Mouse (Mus musculus) hindbrain, embryonic 11.5 days (tissue): Measurements from ENCODE around the gene Abcb7. TPM values are rescaled to one million over a fixed set of nuclear protein-coding genes. Genes with fewer than 3 reads are reported as not detected.

Experiments
- polyA plus RNA-seq: library from polyadenylated mRNA; unstranded; fragments of >200 nt; fragmentation: Nextera tagmentation; extraction: Ambion mirVana; gene quantifications from 2 replicates; pipeline ENCODE4 v1.2.1, GENCODE M21; 2014

The Abcb7 gene
- polyA plus RNA-seq, 1 experiment from 2014 or later, result 14.5 TPM

Other genes with a start within 250 kb of the Abcb7 start
- gene Nexmif, start 212.7 kb downstream of the Abcb7 start, polyA plus RNA-seq, result 1.5 and 2.0 TPM in 2 replicates
- gene Uprt, start 69.0 kb upstream of the Abcb7 start, polyA plus RNA-seq, result 2.0 and 3.0 TPM in 2 replicates